Mouse (Mus musculus) heart, postnatal 0 days (tissue): ENCODE measurements around the gene Slc4a1.

Experiments
- CTCF ChIP-seq: IDR thresholded peaks from 2 replicates; pipeline ENCODE4 v1.5.1; 2016; ENCODE audit warnings: antibody characterized with exemption, control low read depth, low read depth
- EP300 ChIP-seq: IDR thresholded peaks from 2 replicates; pipeline ENCODE4 v1.6.1; 2016; ENCODE audit warnings: antibody characterized with exemption, low read depth

DNA sequence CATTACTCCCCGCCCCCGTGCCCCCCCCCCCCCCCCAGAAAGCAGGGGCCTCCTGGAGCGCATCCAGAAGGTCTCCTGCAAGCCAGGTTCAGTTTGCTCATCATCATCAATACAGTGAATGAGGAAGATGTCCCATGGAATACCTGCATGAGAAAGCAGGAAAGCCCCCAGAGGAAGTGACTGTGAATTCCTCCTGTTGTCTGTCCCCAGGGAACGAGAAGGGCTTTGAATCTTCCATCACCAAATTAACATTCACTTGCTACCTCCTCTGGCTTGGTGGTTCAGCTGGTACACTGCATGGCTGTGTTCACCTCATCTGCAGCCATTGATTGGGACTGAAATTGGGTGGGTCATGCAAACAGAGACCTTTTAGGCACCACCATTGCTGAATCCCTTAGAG, 19.1 kb upstream of the Slc4a1 start:
- TF ChIP-seq CTCF (no peak), EP300 (no peak)
